Mouse (Mus musculus): ENCODE data around the gene Emc8.

Gene Emc8

GRCm38 (mm10) chr8:120668374-120668905 is at the start of gene Emc8:
Gene Emc8 (minus strand): TSS chr8:120668573.
- DNase-seq: peak in 1 of 2 experiments; percentile 40

DNA sequence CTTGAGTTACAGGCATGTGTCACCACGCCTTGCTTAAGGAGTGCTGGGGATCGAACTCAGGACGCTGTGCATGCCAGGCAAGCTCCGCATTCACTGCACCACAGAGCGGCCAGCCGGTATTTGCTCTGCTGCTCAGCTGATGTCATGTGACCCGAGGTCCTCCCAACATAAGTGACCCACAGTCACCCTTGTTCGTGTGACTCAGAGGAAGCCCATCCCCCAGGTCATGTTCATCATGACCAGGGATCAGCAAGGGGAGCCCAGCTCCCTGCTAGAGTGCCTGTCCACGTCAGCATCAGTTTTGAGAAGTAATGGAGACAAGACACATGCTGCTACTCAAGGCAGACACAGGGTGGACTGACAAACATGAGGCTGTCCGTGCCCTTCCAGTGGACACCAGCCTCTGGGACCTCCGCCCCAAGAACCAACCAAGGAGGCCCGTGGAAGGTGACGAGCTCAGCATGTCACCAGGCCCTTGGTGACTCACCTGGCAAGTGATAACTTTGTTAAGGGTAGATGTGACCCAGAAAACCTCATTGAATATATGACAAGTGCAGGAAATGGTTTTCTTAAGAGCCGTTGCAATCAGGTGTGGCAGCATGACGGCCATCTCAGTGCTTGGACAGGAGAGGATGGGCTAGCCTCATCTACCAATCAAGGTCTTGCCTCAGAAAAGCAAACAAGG is 47.8 kb upstream of the Emc8 start:
- no peak for DNase-seq

DNA sequence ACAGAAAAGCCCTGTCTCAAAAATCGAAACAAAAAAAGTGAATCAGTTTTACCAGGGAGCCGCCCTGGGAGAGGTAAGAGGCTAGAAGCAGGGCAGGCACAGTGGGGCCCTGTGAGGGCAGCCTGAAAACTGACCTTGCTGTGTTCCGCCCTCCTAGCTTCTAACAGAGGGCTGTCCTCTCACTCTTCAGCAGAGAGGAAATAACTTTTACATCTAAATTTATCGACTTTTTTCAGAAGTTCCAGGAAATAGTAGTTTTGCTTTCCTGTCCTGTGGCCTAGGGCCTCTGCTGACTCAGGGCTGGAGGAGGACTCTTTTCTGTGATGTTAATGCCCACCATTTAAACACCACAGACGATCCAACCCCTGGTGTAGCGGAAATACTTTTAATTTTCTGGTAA is 46.8 kb upstream of the Emc8 start:
- DNase-seq: no peak

GRCm38 (mm10) chr8:120709176-120709575 is 40.8 kb upstream of the Emc8 start:
- DNase-seq: no peak

DNA sequence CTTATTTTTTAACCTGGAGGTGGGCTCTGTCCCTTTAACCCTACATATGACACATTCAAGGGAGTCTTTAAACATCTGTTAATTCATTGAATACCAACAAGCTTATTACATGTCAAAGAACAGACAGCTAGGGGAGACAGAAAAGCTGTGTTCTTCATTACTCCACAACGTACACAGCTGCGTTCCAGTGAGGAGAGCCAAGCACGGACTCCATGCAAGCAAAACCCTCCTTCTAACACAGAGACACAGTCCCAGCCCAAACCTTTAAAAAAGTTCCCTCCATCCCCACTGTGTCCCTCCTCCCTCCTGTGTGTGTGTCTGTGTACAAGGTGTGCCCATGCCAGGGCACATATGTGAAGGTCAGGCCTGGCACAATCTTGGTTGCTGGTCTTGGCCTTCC is 37.8 kb upstream of the Emc8 start:
- no peak for DNase-seq

GRCm38 (mm10) chr8:120705163-120705562 is 36.8 kb upstream of the Emc8 start:
- no peak for DNase-seq

DNA sequence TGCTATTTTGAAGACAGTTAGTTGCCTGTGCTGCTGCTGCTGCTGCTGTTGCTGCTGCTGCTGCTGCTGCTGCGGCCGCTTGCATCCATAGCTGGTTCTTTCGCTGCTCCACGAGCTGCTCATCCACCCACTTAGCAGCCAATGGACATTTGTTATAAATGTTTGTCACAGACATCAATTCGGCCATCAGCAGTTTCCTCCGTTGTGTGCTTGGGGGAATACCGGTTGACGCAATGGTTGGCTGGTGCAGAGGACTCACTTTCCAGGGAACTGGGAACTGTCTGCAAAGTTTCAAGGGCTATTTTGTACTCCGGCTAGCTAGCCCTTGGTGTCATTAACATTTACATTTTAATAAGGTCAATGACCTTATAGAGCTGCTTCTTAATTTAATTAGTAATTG is 35.8 kb upstream of the Emc8 start:
- DNase-seq: no peak

DNA sequence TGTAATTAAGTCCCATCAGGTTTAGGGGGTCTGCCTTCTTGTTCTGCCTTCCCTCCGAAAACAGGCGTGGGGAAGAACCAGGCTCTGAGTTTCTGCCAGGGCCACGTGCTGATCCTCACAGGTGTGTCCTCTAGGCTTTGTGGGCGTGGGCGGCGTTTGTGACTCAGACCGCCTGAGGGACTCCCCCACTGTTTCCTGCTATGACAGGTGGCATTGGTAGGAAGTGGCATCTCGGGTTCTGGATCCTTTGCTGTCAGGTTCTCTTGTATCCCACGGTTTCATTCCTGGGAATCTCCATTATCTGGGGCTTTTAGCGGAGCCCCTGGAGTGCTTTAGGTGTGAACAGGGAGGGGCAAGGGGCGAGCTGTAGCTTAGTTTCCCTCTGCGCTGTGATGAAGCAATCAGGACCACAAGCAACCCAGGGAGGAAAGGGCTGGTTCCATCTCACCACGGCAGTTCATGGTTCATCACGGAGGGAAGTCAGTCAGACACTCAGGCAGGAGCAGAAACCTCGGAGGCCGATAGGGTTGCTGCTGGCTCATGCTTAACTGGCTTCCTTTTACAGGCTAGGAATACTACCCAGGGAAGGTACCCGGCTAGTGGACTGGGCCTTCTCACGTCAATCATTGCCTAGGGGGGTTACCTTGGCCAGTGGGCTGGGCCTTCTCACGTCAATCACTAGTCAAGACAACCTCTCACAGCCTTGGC is 33.5 kb upstream of the Emc8 start:
- DNase-seq: no peak

- DNase-seq: no peak
Observed at GRCm38 (mm10) chr8:120700053-120700452, 31.7 kb upstream of the Emc8 start.

- no peak for DNase-seq
Observed at GRCm38 (mm10) chr8:120699565-120699964, 31.2 kb upstream of the Emc8 start.

DNA sequence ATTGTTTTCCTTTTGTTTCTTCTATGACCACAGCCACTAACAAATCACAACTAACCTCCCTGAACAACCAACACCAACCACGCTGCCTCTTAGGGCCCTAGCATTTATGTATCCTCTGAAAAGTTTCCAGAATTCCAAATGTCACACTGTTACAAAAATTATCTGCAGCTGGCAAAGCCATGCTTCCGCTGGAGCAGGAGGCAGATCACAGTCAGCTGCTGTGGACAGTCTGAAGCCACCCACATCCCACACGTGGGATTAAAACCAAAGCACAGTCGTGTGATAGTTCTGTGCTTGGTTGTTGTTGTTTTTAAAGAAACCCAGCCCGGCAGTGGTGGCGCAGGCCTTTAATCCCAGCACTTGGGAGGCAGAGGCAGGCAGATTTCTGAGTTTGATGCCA is 30.7 kb upstream of the Emc8 start:
- no peak for DNase-seq

DNA sequence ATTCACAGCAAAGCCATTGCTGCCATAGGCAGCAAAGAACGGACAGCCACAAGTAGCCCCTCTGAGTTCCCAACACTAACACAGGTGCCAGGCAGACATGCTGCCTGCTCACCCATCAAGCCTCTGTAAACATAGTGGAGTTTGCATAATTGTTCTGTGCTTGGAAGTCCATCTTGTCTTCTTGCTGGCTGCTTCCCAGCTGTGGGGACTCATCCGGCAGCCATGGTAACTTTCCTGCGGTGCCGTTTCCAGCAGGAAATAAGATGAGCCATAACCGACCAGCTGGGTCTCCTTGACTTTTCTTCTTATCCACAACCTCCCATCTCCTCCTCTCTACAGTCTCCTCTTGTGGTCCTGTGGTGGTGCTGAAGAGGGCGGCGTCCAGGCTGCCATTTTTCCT is 30.1 kb upstream of the Emc8 start:
- DNase-seq: no peak

- no peak for DNase-seq
Observed at GRCm38 (mm10) chr8:120697979-120698272, 29.6 kb upstream of the Emc8 start.

- no peak for DNase-seq
Observed at GRCm38 (mm10) chr8:120697154-120697978, 29.0 kb upstream of the Emc8 start.

DNA sequence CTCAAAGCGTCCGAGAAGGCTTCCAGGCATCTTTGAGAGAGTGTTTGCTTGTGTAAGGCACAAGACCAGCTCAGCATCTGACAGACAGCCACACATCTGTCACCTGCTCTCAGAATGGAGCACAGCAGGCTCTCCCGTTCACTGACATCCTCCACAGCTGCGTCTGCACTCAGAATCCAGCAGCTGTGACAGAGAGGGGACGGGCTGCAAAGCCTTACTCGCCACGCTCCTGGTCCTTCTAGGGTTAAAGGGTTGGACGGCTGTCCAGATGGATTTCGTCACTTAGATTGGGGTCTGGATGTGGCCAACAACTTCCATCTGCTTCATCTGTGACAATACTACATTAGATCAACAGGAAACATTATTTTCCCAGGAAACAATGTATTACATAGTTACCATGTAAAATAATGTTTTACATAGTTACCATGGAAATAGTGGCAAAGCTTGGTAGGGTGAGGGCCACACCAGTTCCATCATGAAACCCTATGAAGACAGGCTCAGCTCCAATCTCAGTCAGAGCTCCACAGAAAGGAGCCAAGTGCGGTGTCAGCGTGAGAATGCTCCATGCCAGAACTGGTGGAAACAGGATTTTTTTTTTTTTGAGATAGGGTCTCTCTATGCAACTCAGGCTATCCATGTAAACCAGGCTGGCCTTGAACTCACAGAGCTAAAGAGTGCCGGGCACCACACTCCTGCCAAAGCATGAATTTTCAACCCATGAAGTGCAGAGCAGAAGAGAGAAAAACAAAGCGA is 28.2 kb upstream of the Emc8 start:
- DNase-seq: no peak

DNA sequence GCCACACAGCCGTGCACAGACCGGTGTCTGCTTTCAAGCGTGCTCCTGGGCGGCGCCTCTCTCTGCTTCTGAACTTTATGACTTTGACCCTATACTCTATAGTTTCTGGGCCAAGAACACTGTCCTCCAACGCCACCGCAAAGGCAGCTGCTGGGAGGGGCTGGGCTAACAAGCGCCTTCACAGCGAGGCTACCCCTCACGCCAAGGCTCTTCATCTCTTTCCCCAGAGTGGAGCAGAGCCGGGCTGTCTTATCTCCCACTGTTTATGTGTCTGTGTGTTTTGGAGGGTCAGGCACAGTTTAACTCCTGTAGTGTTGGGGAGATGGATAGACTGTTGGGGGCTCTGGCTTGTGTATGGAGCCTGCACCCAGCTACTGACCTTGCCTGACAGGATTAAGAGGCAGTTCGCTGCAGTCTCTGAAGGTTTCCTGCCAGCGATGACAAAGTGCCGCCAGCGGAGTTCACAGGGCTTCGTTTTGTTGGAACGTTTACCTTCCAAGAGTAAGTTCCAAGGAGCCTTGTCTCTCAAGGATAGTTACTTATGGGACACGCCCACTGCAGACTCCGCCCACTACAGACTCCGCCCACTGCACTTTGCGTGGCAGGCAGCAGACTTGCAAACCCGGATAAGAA is 25.6 kb upstream of the Emc8 start:
- DNase-seq: peak in 1 of 2 experiments; percentile 58

DNA sequence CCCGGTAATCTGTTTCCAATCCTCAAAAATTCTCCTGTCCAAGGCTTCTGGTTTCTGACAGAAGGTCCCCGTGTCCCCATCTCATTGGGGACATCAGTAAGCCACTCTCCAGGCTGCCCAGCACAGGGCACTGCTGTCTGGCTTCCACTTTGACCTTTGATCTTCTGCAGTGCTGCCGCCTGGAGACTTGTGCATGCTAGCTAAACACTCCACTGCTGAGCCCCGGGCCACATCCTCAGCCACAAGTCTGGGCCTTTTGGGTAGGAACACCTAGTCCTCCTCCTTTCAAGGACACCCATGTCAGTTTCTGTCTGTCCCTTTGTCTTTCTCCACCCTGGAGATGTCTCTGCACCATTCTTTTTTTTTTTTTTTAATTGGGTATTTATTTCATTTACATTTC is 24.6 kb upstream of the Emc8 start:
- DNase-seq: no peak

- DNase-seq: no peak
Observed at GRCm38 (mm10) chr8:120688511-120688910, 20.1 kb upstream of the Emc8 start.

DNA sequence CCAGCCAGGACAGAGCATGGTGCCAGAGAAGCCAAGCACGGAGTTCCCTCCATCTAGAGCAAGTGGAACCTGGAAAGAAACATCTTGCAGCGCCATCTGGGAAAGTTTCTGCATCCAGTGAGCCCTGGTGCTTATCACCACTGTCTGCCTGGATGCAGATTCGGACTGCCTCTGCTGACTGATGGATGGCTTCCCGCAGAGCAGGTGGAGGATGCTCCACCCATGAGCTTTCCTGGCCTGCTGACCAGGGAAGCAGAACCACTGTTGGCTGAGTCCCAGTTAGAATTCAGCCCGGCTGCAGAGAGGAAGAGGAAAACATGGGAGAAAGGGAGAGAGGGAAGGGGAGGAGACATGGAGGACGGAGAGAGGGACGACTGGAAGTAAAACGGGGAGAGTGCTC is 19.4 kb upstream of the Emc8 start:
- peak; percentile 49 for DNase-seq

- DNase-seq: no peak
Observed at GRCm38 (mm10) chr8:120686576-120686975, 18.2 kb upstream of the Emc8 start.

DNA sequence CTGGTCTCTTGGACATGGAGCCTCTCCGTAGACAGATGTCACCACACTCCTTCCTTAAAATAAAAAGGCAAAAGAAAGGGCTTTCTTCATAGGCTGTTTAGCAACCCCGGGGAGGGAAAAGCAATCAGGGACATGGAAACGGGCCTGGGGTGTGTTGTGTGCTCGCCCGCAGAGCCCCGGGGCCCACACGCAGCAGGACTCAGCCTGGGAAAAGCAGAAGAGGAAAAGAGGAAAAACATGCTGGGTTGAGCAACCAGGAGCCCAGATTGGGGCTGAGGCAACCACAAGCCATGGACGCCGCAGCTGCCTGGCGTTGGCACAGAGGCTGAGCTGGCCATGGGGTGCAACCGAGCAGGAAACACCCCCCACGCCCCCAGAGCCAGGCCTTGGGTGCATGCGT is 17.7 kb upstream of the Emc8 start:
- no peak for DNase-seq

DNA sequence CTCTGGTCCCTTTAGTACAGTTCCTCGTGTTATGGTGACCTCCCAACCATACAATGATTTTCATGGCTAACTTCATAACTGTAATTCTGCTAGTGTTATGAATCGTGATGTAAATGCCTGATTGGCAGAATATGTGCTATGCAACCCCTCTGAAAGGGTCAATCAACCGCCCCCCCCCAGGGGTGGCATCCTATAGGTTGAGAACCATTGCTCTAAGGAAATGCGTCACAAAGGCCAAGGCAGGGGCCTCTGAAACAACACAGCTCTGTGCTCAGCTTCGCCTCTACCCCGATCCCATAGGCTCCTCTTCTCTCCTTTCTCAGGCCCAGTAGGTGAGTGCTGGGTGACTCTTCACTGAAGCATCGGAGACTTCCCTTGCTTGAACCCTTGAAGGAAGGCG is 17.2 kb upstream of the Emc8 start:
- no peak for DNase-seq

DNA sequence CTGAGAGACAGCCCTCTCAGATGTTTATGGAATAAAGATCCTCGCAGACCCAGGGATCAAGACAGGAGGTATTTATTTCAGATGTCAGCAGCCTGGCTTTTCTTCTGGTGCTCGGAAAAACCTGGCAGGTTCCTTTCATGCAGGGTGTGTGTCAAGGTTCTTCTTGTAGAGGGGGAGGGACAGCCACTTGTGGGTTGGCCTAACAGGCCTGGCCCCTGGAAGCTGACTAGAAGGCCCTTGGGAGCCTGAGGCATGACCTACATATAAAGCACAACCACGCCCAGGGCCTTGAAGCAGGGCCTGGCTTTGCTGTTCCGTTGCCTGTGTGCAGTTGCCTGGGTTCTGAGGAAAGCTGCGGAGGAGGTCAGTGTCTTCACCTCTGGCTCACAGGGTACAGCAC is 16.7 kb upstream of the Emc8 start:
- DNase-seq: no peak
